Mouse (Mus musculus) heart, adult 2 months (tissue): ENCODE measurements around the gene Fbxo44.

ENCODE experiments used
- CTCF ChIP-seq: fragments of 200-600 bp; IDR thresholded peaks from 2 replicates; pipeline ENCODE4 v1.8.1; 2022; ENCODE audit warnings: antibody characterized with exemption, mild to moderate bottlenecking, moderate library complexity
- EP300 ChIP-seq: fragments of 200-500 bp; IDR thresholded peaks from 2 replicates; pipeline ENCODE4 v1.6.1; 2011; ENCODE audit warnings: low read depth, low read length, control low read depth; ENCODE audit not compliant: insufficient read depth
- POLR2A ChIP-seq: fragments of 200-500 bp; IDR thresholded peaks from 2 replicates; pipeline ENCODE4 v1.6.1; 2011; ENCODE audit warnings: mild to moderate bottlenecking, low read depth, low read length, control low read depth; ENCODE audit not compliant: insufficient read depth

DNA sequence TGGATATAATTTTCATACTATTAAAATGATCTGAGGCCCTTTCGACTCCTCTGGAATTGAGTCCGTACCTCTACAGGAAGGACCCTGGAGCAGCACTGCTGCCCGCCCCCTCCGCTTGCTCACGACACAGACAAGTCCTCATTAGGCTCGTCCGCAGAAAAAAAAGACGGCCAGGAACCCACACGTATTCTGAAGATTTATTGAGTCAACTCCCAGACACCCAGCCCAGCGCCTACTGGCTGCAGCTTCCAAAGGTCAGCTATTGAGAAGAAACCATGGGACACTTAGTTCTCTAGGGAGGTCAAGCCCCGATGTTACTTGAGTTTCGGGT is 20.6 kb downstream of the Fbxo44 start:
- TF ChIP-seq EP300 (no peak), CTCF (no peak), POLR2A (no peak)
